In the genomic region with DNA sequence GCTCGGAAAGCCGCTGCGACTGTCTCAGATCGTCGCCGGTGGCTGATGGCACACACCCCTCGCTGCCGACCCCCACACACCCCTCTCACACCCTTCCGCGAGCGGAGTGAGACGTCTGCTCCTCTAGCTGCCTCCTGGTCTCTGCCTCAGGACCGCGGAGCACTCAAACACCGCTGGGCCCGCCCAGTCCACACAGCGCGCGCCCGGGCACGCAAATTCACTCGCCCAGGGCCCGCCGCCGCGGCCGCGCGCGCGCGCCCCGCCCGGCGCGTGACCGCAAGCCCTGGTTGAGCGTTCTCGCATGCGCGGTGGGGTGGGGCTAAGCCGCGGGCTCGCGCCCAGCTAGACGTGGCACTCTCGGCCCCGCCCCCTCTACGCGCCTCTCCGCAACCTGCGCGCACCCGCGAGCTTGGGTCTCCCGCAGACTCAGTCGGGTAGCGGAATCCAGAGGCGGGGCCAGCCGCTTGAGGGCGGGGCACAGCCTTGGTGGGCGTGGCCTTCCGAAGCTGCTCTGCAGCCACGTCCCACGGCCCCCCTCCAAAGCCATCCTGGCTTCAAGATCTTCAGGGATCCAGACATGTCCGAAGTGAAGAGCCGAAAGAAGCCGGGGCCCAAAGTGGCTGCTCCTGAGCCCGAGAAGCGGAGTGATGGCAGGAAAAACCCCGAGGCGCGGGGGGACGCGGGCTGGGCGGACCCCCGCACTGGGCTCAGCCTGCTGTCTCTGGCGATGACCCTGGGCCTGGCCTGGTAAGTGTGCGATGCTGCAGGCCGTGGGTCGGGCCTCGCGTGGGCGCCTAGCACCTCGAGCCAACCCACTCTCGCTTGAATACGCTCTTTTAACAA, we compare ENCODE assay signal across 8 mouse cellular contexts. TPM values are rescaled to one million over a fixed set of nuclear protein-coding genes. Genes with fewer than 3 reads are reported as not detected.
DNase-seq lines count a peak whose midpoint lies in the region; ATAC-seq lines count a peak whose summit lies in the region.

A gene (minus strand): TSS at position 221 of the 843 bp plus-strand sequence.
A gene (plus strand): TSS at position 391 of the 843 bp plus-strand sequence.

- intact Hi-C loops in gastrocnemius, postnatal 14 days (cut with DNase I; ENCODE audit: low total_unique reads) = no loop called here
- intact Hi-C loops in left cerebral cortex, postnatal 10 days (cut with DNase I) = loop anchor here (5.0 kb wide), 1 partner anchor 40 kb away; a partner anchor contains a TSS

- DNase-seq in adrenal gland, adult (ENCODE audit: inconsistent age in 2 of 2, low spot score in 1 of 2) = peak; percentile 100
- peak; percentile 99 for DNase-seq in embryo, embryonic 10.5 days (ENCODE audit: low spot score)
- peak; percentile 100 for DNase-seq in gastrocnemius, postnatal 14 days
- DNase-seq in left cerebral cortex, postnatal 10 days (ENCODE audit: extremely low spot score in 1 of 2, low spot score in 2 of 2) = peak; percentile 99 to 100
- DNase-seq in right cerebral cortex, postnatal 25 days = peak; percentile 100
- DNase-seq in urinary bladder, postnatal 4 days (ENCODE audit: low spot score in 2 of 2) = peak; percentile 99 to 100

- peak; percentile 89 for ATAC-seq in inflammation-experienced regulatory T-cells, adult 6 months
- ATAC-seq in megakaryocyte-erythroid progenitor cell, adult 5-6 weeks (replicated peaks; ENCODE audit: low FRiP score, low TSS enrichment, poor library complexity, severe bottlenecking) = peak; percentile 87

RNA-seq across cellular contexts. Expression of the first gene that starts in this region (rescaled TPM):
- total RNA-seq in gastrocnemius, postnatal 14 days (2021) = 1 to 10 TPM; 5.8 TPM
- 10 to 100 TPM in 2 of 3 experiments, 1 to 10 TPM in 1; 6.9 to 23.2 (median 11.6) TPM for polyA plus RNA-seq in inflammation-experienced regulatory T-cells, adult 6 months (2017; shearing (Covaris generic))
- total RNA-seq in left cerebral cortex, postnatal 10 days (2021) = 10 to 100 TPM; 18.2 to 19.3 TPM
- 37.1 and 44.9 TPM in 2 replicates for total RNA-seq in megakaryocyte-erythroid progenitor cell, adult 5-6 weeks (2014; fragmentation: Nextera tagmentation)
- 20.9 and 24.3 TPM in 2 replicates for total RNA-seq in megakaryocyte-erythroid progenitor cell, adult 5-6 weeks (2017)

RNA-seq across cellular contexts. Expression of the second gene that starts in this region (rescaled TPM):
- 10 to 100 TPM; 16.2 to 18.2 TPM for total RNA-seq in gastrocnemius, postnatal 14 days (2021)
- 1 to 10 TPM; 5.3 to 8.6 (median 6.9) TPM for polyA plus RNA-seq in inflammation-experienced regulatory T-cells, adult 6 months (2017; shearing (Covaris generic))
- total RNA-seq in left cerebral cortex, postnatal 10 days (2021) = 10 to 100 TPM; 10.7 TPM
- 11.6 and 16.3 TPM in 2 replicates for total RNA-seq in megakaryocyte-erythroid progenitor cell, adult 5-6 weeks (2014; fragmentation: Nextera tagmentation)
- 17.2 and 38.2 TPM in 2 replicates for total RNA-seq in megakaryocyte-erythroid progenitor cell, adult 5-6 weeks (2017)

Comparison
In these comparisons a context has a peak if more than half of its experiments do, and no peak if none do; other contexts are left out.
1. Peak in every context shown above with its lines: DNase-seq and ATAC-seq.